Mouse (Mus musculus) CH12.LX (cell line): ENCODE results near the gene Lmbrd1. TPM values are rescaled to one million over a fixed set of nuclear protein-coding genes. Genes with fewer than 3 reads are reported as not detected.

Experiments
- DNase-seq: peaks from one replicate; pipeline ENCODE4 v3.0.0-alpha.2; 2013; ENCODE audit errors: extremely low read depth
- H3K27ac ChIP-seq: 2 replicates; pipeline ENCODE4 v1.5.1; 2012; ENCODE audit warnings: low read depth, mild to moderate bottlenecking, control low read depth, moderate library complexity; ENCODE audit not compliant: insufficient read depth
- H3K27me3 ChIP-seq: replicated peaks from 2 replicates; pipeline ENCODE3; 2012; ENCODE audit warnings: inconsistent platforms
- H3K36me3 ChIP-seq, 2 experiments: replicated peaks in 1 of 2; 2 replicates each; pipeline versions ENCODE3 to v1.6.1; 2012; ENCODE audit warnings: inconsistent platforms in 1 of 2, low read length in 1 of 2, mild to moderate bottlenecking in 1 of 2, mixed read lengths in 1 of 2, moderate library complexity in 1 of 2; ENCODE audit not compliant: control insufficient read depth in 1 of 2, insufficient read depth in 1 of 2
- H3K4me1 ChIP-seq, 2 experiments: 2 replicates each; pipeline ENCODE4 v1.6.1; 2012; ENCODE audit warnings: inconsistent platforms in 1 of 2, moderate library complexity in 1 of 2; ENCODE audit not compliant: insufficient read depth in 2 of 2, control insufficient read depth in 1 of 2
- H3K4me2 ChIP-seq: 2 replicates; pipeline ENCODE4 v1.6.1; 2012; ENCODE audit warnings: low read depth, mild to moderate bottlenecking, control low read depth; ENCODE audit not compliant: poor library complexity, insufficient read depth, severe bottlenecking
- H3K4me3 ChIP-seq, 3 experiments: fragments of 150-350 bp in 1 of 3; sonication (generic) in 1 of 3; replicated peaks in 1 of 3; 2 replicates each; pipeline versions ENCODE3 to v1.5.1; 2011 to 2012; ENCODE audit warnings: low read depth in 2 of 3, low read length in 2 of 3, mild to moderate bottlenecking in 2 of 3, moderate library complexity in 2 of 3, control low read depth in 1 of 3, improper control_type of control experiment in 1 of 3, inconsistent platforms in 1 of 3, mixed read lengths in 1 of 3; ENCODE audit not compliant: poor library complexity in 1 of 3
- H3K79me2 ChIP-seq: replicated peaks from 2 replicates; pipeline ENCODE4 v1.6.1; 2012; ENCODE audit warnings: mild to moderate bottlenecking, moderate library complexity; ENCODE audit not compliant: control insufficient read depth, poor library complexity, insufficient read depth, severe bottlenecking; ENCODE audit errors: extremely low read depth
- H3K9ac ChIP-seq: 2 replicates; pipeline ENCODE4 v1.6.1; 2012; ENCODE audit warnings: low read depth, mild to moderate bottlenecking, control low read depth, moderate library complexity; ENCODE audit not compliant: insufficient read depth
- H3K9me3 ChIP-seq: replicated peaks from 2 replicates; pipeline ENCODE3; 2012; ENCODE audit warnings: low read length, inconsistent platforms, mixed read lengths
- CHD1 ChIP-seq: IDR thresholded peaks from 2 replicates; pipeline ENCODE4 v1.6.1; 2012; ENCODE audit warnings: low read depth, low read length, improper control_type of control experiment, inconsistent platforms
- CTCF ChIP-seq, 2 experiments: IDR thresholded peaks in 1 of 2; conservative IDR thresholded peaks in 1 of 2; 2 replicates each; pipeline ENCODE4 v1.5.1; 2011 to 2012; ENCODE audit warnings: low read depth in 2 of 2, low read length in 2 of 2, improper control_type of control experiment in 1 of 2, inconsistent platforms in 1 of 2, mild to moderate bottlenecking in 1 of 2, moderate library complexity in 1 of 2
- ELF1 ChIP-seq: IDR thresholded peaks from 2 replicates; pipeline ENCODE4 v1.6.1; 2014; ENCODE audit warnings: low read depth, mild to moderate bottlenecking, inconsistent platforms, low read length, improper control_type of control experiment
- EP300 ChIP-seq: IDR thresholded peaks from 2 replicates; pipeline ENCODE4 v1.6.1; 2011; ENCODE audit warnings: low read length, improper control_type of control experiment
- ETS1 ChIP-seq: conservative IDR thresholded peaks from 2 replicates; pipeline ENCODE4 v1.6.1; 2012; ENCODE audit warnings: low read depth, mild to moderate bottlenecking, inconsistent platforms, low read length, improper control_type of control experiment, moderate library complexity
- GABPA ChIP-seq: IDR thresholded peaks from 2 replicates; pipeline ENCODE4 v1.6.1; 2012; ENCODE audit warnings: low read depth, low read length, improper control_type of control experiment, inconsistent platforms; ENCODE audit not compliant: insufficient replicate concordance
- IRF4 ChIP-seq: IDR thresholded peaks from 2 replicates; pipeline ENCODE4 v1.6.1; 2014; ENCODE audit warnings: low read depth, mild to moderate bottlenecking, inconsistent platforms, low read length, improper control_type of control experiment
- JUN ChIP-seq: IDR thresholded peaks from 2 replicates; pipeline ENCODE4 v1.6.1; 2011; ENCODE audit warnings: low read depth, mild to moderate bottlenecking, low read length, improper control_type of control experiment, moderate library complexity; ENCODE audit not compliant: insufficient read depth
- KAT2A ChIP-seq: IDR thresholded peaks from 2 replicates; pipeline ENCODE4 v1.6.1; 2012; ENCODE audit warnings: low read length, improper control_type of control experiment, inconsistent platforms; ENCODE audit not compliant: insufficient replicate concordance
- MAZ ChIP-seq: IDR thresholded peaks from 2 replicates; pipeline ENCODE4 v1.6.1; 2012; ENCODE audit warnings: low read depth, mild to moderate bottlenecking, inconsistent platforms, low read length, improper control_type of control experiment, moderate library complexity
- MEF2A ChIP-seq: IDR thresholded peaks from 2 replicates; pipeline ENCODE4 v1.6.1; 2014; ENCODE audit warnings: low read depth, mild to moderate bottlenecking, inconsistent platforms, low read length, improper control_type of control experiment, borderline replicate concordance
- MXI1 ChIP-seq: IDR thresholded peaks from 2 replicates; pipeline ENCODE4 v1.6.1; 2011; ENCODE audit warnings: mild to moderate bottlenecking, low read depth, low read length, improper control_type of control experiment
- NELFE ChIP-seq: IDR thresholded peaks from 2 replicates; pipeline ENCODE4 v1.6.1; 2011; ENCODE audit warnings: low read depth, low read length, improper control_type of control experiment
- PAX5 ChIP-seq: IDR thresholded peaks from 2 replicates; pipeline ENCODE4 v1.6.1; 2012; ENCODE audit warnings: low read length, inconsistent platforms, mixed read lengths
- RAD21 ChIP-seq: IDR thresholded peaks from 2 replicates; pipeline ENCODE4 v1.6.1; 2011; ENCODE audit warnings: low read depth, mild to moderate bottlenecking, low read length, improper control_type of control experiment, moderate library complexity
- SIN3A ChIP-seq: IDR thresholded peaks from 2 replicates; pipeline ENCODE4 v1.6.1; 2012; ENCODE audit warnings: low read length, improper control_type of control experiment, inconsistent platforms
- TBP ChIP-seq: conservative IDR thresholded peaks from 2 replicates; pipeline ENCODE4 v1.6.1; 2011; ENCODE audit warnings: low read depth, low read length, improper control_type of control experiment
- TCF12 ChIP-seq: IDR thresholded peaks from 2 replicates; pipeline ENCODE4 v1.6.1; 2014; ENCODE audit warnings: low read depth, mild to moderate bottlenecking, inconsistent platforms, low read length, improper control_type of control experiment
- UBTF ChIP-seq: IDR thresholded peaks from 2 replicates; pipeline ENCODE4 v1.6.1; 2012; ENCODE audit warnings: low read depth, mild to moderate bottlenecking, inconsistent platforms, low read length, improper control_type of control experiment, moderate library complexity
- USF1 ChIP-seq: IDR thresholded peaks from 2 replicates; pipeline ENCODE4 v1.6.1; 2014; ENCODE audit warnings: low read depth, mild to moderate bottlenecking, inconsistent platforms, low read length, improper control_type of control experiment
- USF2 ChIP-seq: conservative IDR thresholded peaks from 2 replicates; pipeline ENCODE4 v1.6.1; 2011; ENCODE audit warnings: low read depth, low read length, improper control_type of control experiment
- ZC3H11A ChIP-seq: IDR thresholded peaks from 2 replicates; pipeline ENCODE4 v1.6.1; 2012; ENCODE audit warnings: low read depth, mild to moderate bottlenecking, inconsistent platforms, low read length, improper control_type of control experiment
- ZKSCAN1 ChIP-seq: IDR thresholded peaks from 2 replicates; pipeline ENCODE4 v1.6.1; 2012; ENCODE audit warnings: low read depth, inconsistent platforms, low read length, improper control_type of control experiment, borderline replicate concordance
- ZMIZ1 ChIP-seq: IDR thresholded peaks from 2 replicates; pipeline ENCODE4 v1.6.1; 2012; ENCODE audit warnings: low read depth, mild to moderate bottlenecking, inconsistent platforms, low read length, improper control_type of control experiment
- ZNF384 ChIP-seq: IDR thresholded peaks from 2 replicates; pipeline ENCODE4 v1.6.1; 2012; ENCODE audit warnings: low read depth, low read length, improper control_type of control experiment, inconsistent platforms
- dilution Hi-C: fragments of 300-500 bp; cut with MboI; formaldehyde crosslinking; loops from 2 replicates; pipeline ENCODE4 v1.14.3; 2020; ENCODE audit warnings: low sequenced_read_pairs; ENCODE audit not compliant: extremely low pct_unique_long_range_greater_than_20kb, extremely low pct_ligation_motif_present
- in situ Hi-C: fragments of 300-500 bp; cut with MboI; formaldehyde crosslinking; loops from 3 replicates; pipeline ENCODE4 v1.14.3; 2019; ENCODE audit warnings: low sequenced_read_pairs, low pct_ligation_motif_present, low pct_unique_long_range_greater_than_20kb, mixed read lengths
- polyA plus RNA-seq: library from polyadenylated mRNA; unstranded; fragments of >175 nt; gene quantifications from 2 replicates; pipeline ENCODE4 v1.2.1, GENCODE M21; 2012; ENCODE audit warnings: low read depth; ENCODE audit not compliant: insufficient read length
- total RNA-seq, 2 experiments: library from RNA; depleted of rRNA; stranded (reverse); fragments of 300-350 nt in 1 of 2; fragments of >200 nt in 1 of 2; gene quantifications; 2 replicates each; pipeline ENCODE4 v1.2.3; 2012 to 2014

The Lmbrd1 gene
- total and polyA plus RNA-seq, 3 experiments = 8.6 to 21.2 (median 17.3) TPM

- H3K4me3 ChIP-seq = no peak overlapping the region
- H3K79me2 ChIP-seq = no peaks in the 10 kb centered on the region
- dilution Hi-C loops = no loop called here
- H3K27ac ChIP-seq = no peak overlapping the region
- H3K4me1 ChIP-seq = no peaks in the 10 kb centered on the region
- H3K9me3 ChIP-seq = peaks cover 3% of the 10 kb centered on the region
- H3K9ac ChIP-seq = no peak overlapping the region
- no peak for DNase-seq
- TF ChIP-seq MXI1 (no peak), MAZ (no peak), CTCF (conservative IDR thresholded peaks at IDR 0.05 in 1 of 2, IDR thresholded peaks at IDR 0.05 in 1 of 2; ENCODE audit: low read depth in 2 of 2, low read length in 2 of 2) (no peak), ZKSCAN1 (no peak), USF1 (no peak), IRF4 (no peak), CHD1 (no peak), PAX5 (no peak), JUN (no peak), ELF1 (no peak), UBTF (no peak), ZMIZ1 (no peak), EP300 (no peak)
- H3K4me2 ChIP-seq = no peak overlapping the region
- peaks cover 15 to 46% of the 10 kb centered on the region in 2 experiments for H3K36me3 ChIP-seq
- in situ Hi-C loops = no loop called here
- no peaks in the 10 kb centered on the region for H3K27me3 ChIP-seq
Observed at GRCm38 (mm10) chr1:24716301-24716700, 37.9 kb downstream of the Lmbrd1 start.

GRCm38 (mm10) chr1:24719621-24720020 lies 41.2 kb downstream of the Lmbrd1 start:
- Histone ChIP-seq H3K4me3 (no peak overlapping the region), H3K4me1 (no peaks in the 10 kb centered on the region), H3K9ac (no peak overlapping the region), H3K27ac (no peak overlapping the region), H3K9me3 (peaks cover 3% of the 10 kb centered on the region), H3K27me3 (no peaks in the 10 kb centered on the region), H3K79me2 (no peaks in the 10 kb centered on the region), H3K4me2 (no peak overlapping the region), H3K36me3 (peaks cover 15 to 36% of the 10 kb centered on the region in 2 experiments)
- DNase-seq = peak; percentile 3
- dilution Hi-C loops (no loop called here), in situ Hi-C loops (no loop called here)
- TF ChIP-seq RAD21 = peak; percentile 52
- no peak for TF ChIP-seq USF1
- peak in 1 of 2 experiments; percentile 53; a peak in 2 of 4 replicates for TF ChIP-seq CTCF (conservative IDR thresholded peaks at IDR 0.05 in 1 of 2, IDR thresholded peaks at IDR 0.05 in 1 of 2; ENCODE audit: low read depth in 2 of 2, low read length in 2 of 2)

DNA sequence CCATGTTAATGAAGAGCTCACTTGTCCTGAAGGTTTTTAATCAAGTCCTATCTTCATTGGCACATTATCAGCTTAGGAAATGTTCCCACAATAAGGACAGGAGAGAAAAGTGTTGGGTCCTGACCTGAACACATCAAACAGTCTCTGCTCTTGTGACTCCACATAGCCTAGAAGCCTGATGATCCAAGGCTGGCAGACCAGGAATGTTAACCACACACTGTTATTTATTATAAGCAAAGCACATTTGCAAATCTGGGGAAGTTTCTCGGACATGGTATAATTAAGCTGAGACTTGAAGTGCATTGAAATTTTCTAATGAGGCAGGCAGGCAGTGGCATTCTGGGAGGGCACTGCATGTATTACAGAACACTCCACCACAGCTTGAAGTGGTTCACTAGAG lies 41.8 kb downstream of the Lmbrd1 start:
- H3K79me2 ChIP-seq = no peaks in the 10 kb centered on the region
- H3K4me2 ChIP-seq = no peak overlapping the region
- H3K27ac ChIP-seq = no peak overlapping the region
- H3K4me1 ChIP-seq = no peaks in the 10 kb centered on the region
- H3K27me3 ChIP-seq = no peaks in the 10 kb centered on the region
- no peak overlapping the region for H3K9ac ChIP-seq
- H3K36me3 ChIP-seq = peaks cover 11 to 30% of the 10 kb centered on the region in 2 experiments
- DNase-seq = no peak
- in situ Hi-C loops (no loop called here), dilution Hi-C loops (no loop called here)
- no peak for TF ChIP-seq USF2
- TF ChIP-seq ZC3H11A = no peak
- TF ChIP-seq TBP = no peak
- TF ChIP-seq KAT2A = no peak
- no peak for TF ChIP-seq ETS1
- no peak for TF ChIP-seq MEF2A
- TF ChIP-seq ELF1 = no peak
- TF ChIP-seq CTCF (conservative IDR thresholded peaks at IDR 0.05 in 1 of 2, IDR thresholded peaks at IDR 0.05 in 1 of 2; ENCODE audit: low read depth in 2 of 2, low read length in 2 of 2) = no peak
- TF ChIP-seq CHD1 = no peak
- no peak for TF ChIP-seq USF1
- no peak for TF ChIP-seq IRF4
- no peak for TF ChIP-seq NELFE
- no peak for TF ChIP-seq ZNF384
- TF ChIP-seq TCF12 = no peak
- no peak for TF ChIP-seq GABPA
- TF ChIP-seq ZKSCAN1 = no peak
- TF ChIP-seq EP300 = no peak
- no peak for TF ChIP-seq SIN3A
- no peak for TF ChIP-seq RAD21
- H3K4me3 ChIP-seq = no peak overlapping the region
- peaks cover 3% of the 10 kb centered on the region for H3K9me3 ChIP-seq
